Mouse (Mus musculus) midbrain, embryonic 16.5 days (tissue): Measurements from ENCODE around the gene Snupn. TPM values are rescaled to one million over a fixed set of nuclear protein-coding genes. Genes with fewer than 3 reads are reported as not detected.
A peak's percentile ranks its signal among the peaks of the same experiment; 100 is the strongest.
"Not testable (repeated sequence)": the region's sequence is repeated elsewhere in the genome, so short reads cannot be mapped to it uniquely, and the experiment has no call there.

ENCODE experiments used
- ATAC-seq: fragments of 200-750 bp; cut with Nextera tagmentation; 2 replicates; pipeline ENCODE4 v1.8.0; 2017; ENCODE audit warnings: moderate TSS enrichment
- H3K27ac ChIP-seq: fragments of 300-500 bp; sonication (generic); 2 replicates; pipeline ENCODE4 v1.5.1; 2014; ENCODE audit warnings: mild to moderate bottlenecking, low read length, mixed read lengths
- H3K27me3 ChIP-seq: fragments of 300-500 bp; sonication (generic); 2 replicates; pipeline ENCODE4 v1.6.1; 2014; ENCODE audit warnings: low read depth, low read length, mixed read lengths; ENCODE audit not compliant: control insufficient read depth, insufficient read depth
- H3K36me3 ChIP-seq: fragments of 300-500 bp; sonication (generic); 2 replicates; pipeline ENCODE4 v1.6.1; 2014; ENCODE audit warnings: mild to moderate bottlenecking, low read length, moderate library complexity, mixed read lengths; ENCODE audit not compliant: control insufficient read depth, insufficient read depth
- H3K4me1 ChIP-seq: fragments of 300-500 bp; sonication (generic); 2 replicates; pipeline ENCODE4 v1.6.1; 2014; ENCODE audit warnings: mild to moderate bottlenecking, low read length, mixed read lengths; ENCODE audit not compliant: control insufficient read depth, insufficient read depth
- H3K4me2 ChIP-seq: fragments of 300-500 bp; sonication (generic); 2 replicates; pipeline ENCODE4 v1.6.1; 2014; ENCODE audit warnings: mild to moderate bottlenecking, low read length, mixed read lengths
- H3K4me3 ChIP-seq: fragments of 300-500 bp; sonication (generic); 2 replicates; pipeline ENCODE4 v1.5.1; 2014; ENCODE audit warnings: low read depth, mild to moderate bottlenecking, low read length, moderate library complexity, mixed read lengths
- H3K9ac ChIP-seq: fragments of 300-500 bp; sonication (generic); 2 replicates; pipeline ENCODE4 v1.6.1; 2014; ENCODE audit warnings: low read depth, low read length, mixed read lengths
- H3K9me3 ChIP-seq: fragments of 300-500 bp; sonication (generic); replicated peaks from 2 replicates; pipeline ENCODE4 v1.6.1; 2014; ENCODE audit warnings: mild to moderate bottlenecking, low read length, mixed read lengths; ENCODE audit not compliant: control insufficient read depth, poor library complexity, severe bottlenecking
- WGBS: fragments of 180-500 bp; shearing (Covaris S2); extraction: QIAGEN DNeasy Blood & Tissue Kit; methylation state at CpG from one replicate; pipeline ENCODE4 v1.1.7; 2014; 5-methylcytosine and 5-hydroxymethylcytosine counted together
- polyA plus RNA-seq: library from polyadenylated mRNA; unstranded; fragments of >200 nt; fragmentation: Nextera tagmentation; extraction: Ambion mirVana; gene quantifications from 2 replicates; pipeline ENCODE4 v1.2.1, GENCODE M21; 2015

Snupn gene
- polyA plus RNA-seq, 1 experiment from 2014 or later = 32.0 TPM

GRCm38 (mm10) chr9:56980186-56980585, 29.5 kb downstream of the Snupn start:
- Histone ChIP-seq H3K36me3 (peaks cover 3% of the 10 kb centered on the region; the same call in 1 of the 2 replicates), H3K4me3 (no peak overlapping the region), H3K9ac (no peak overlapping the region), H3K27me3 (no peaks in the 10 kb centered on the region), H3K27ac (no peak overlapping the region), H3K4me2 (no peak overlapping the region), H3K9me3 (no peaks in the 10 kb centered on the region), H3K4me1 (no peaks in the 10 kb centered on the region)
- WGBS = 91% methylated on average over 6 of the region's 6 CpGs
- ATAC-seq = no peak

- Histone ChIP-seq H3K27me3 (no peaks in the 10 kb centered on the region), H3K4me2 (no peak overlapping the region), H3K27ac (no peak overlapping the region), H3K4me3 (no peak overlapping the region), H3K9me3 (no peaks in the 10 kb centered on the region), H3K9ac (no peak overlapping the region), H3K4me1 (no peaks in the 10 kb centered on the region), H3K36me3 (peaks cover 3% of the 10 kb centered on the region; the same call in 1 of the 2 replicates)
- WGBS = 90% methylated on average over 1 of the region's 1 CpGs
- no peak for ATAC-seq
Observed at GRCm38 (mm10) chr9:56981502-56981901, 30.8 kb downstream of the Snupn start.

GRCm38 (mm10) chr9:56994286-56995197, 43.9 kb downstream of the Snupn start, which contains the start of gene Ptpn9:
Gene Ptpn9 (plus strand): TSS chr9:56994923.
- Histone ChIP-seq H3K36me3 (no peaks in the 10 kb centered on the region), H3K4me3 (peak within 1 kb of the TSS; percentile 92), H3K27ac (peak within 1 kb of the TSS; percentile 92), H3K4me1 (peaks cover 18% of the 10 kb centered on the region), H3K4me2 (peak within 1 kb of the TSS; percentile 59), H3K27me3 (no peaks in the 10 kb centered on the region), H3K9ac (peak within 1 kb of the TSS; percentile 99), H3K9me3 (no peaks in the 10 kb centered on the region)
- 2% methylated on average over 62 of the region's 62 CpGs for WGBS
- ATAC-seq = peak; percentile 95

GRCm38 (mm10) chr9:56995198-56996027, 44.7 kb downstream of the Snupn start:
- H3K9me3 ChIP-seq = no peaks in the 10 kb centered on the region
- WGBS = under 1% methylated on average over 75 of the region's 80 CpGs
- peak overlapping the region; percentile 99 for H3K9ac ChIP-seq
- H3K27me3 ChIP-seq = no peaks in the 10 kb centered on the region
- ATAC-seq = peak; percentile 70
- peak overlapping the region; percentile 59 for H3K4me2 ChIP-seq
- H3K4me3 ChIP-seq = peak overlapping the region; percentile 92
- H3K36me3 ChIP-seq = no peaks in the 10 kb centered on the region
- H3K27ac ChIP-seq = peak overlapping the region; percentile 92
- H3K4me1 ChIP-seq = peaks cover 18% of the 10 kb centered on the region

GRCm38 (mm10) chr9:56996028-56996346, 45.3 kb downstream of the Snupn start:
- 0% methylated on average over 5 of the region's 5 CpGs for WGBS
- ATAC-seq = peak; percentile 36; the same call in 1 of the 2 replicates
- no peaks in the 10 kb centered on the region for H3K36me3 ChIP-seq

GRCm38 (mm10) chr9:56997206-56997605, 46.5 kb downstream of the Snupn start:
- peak overlapping the region; percentile 59; the same call in 1 of the 2 replicates for H3K4me2 ChIP-seq
- not testable (repeated sequence) for H3K27me3 ChIP-seq, H3K36me3 ChIP-seq, H3K27ac ChIP-seq, H3K9ac ChIP-seq, ATAC-seq, H3K4me3 ChIP-seq, H3K9me3 ChIP-seq
- H3K4me1 ChIP-seq = peaks cover 18% of the 10 kb centered on the region
- WGBS = 84% methylated on average over 1 of the region's 1 CpGs

More at GRCm38 (mm10) chr9:56996028-56996346, 45.3 kb downstream of the Snupn start:
- H3K4me1 ChIP-seq = peaks cover 18% of the 10 kb centered on the region
- H3K9me3 ChIP-seq = no peaks in the 10 kb centered on the region
- H3K4me2 ChIP-seq = peak overlapping the region; percentile 59
- peak overlapping the region; percentile 92 for H3K27ac ChIP-seq
- peak overlapping the region; percentile 92 for H3K4me3 ChIP-seq
- peak overlapping the region; percentile 99 for H3K9ac ChIP-seq
- no peaks in the 10 kb centered on the region for H3K27me3 ChIP-seq

GRCm38 (mm10) chr9:57003011-57003410, 52.3 kb downstream of the Snupn start:
- no peaks in the 10 kb centered on the region for H3K27me3 ChIP-seq
- H3K36me3 ChIP-seq = 0 out of 2 replicates have a peak, but pooled peaks cover 2% of the 10 kb centered on the region
- 84% methylated on average over 4 of the region's 4 CpGs for WGBS
- H3K4me2 ChIP-seq = no peak overlapping the region
- H3K9ac ChIP-seq = no peak overlapping the region
- H3K27ac ChIP-seq = no peak overlapping the region
- H3K9me3 ChIP-seq = no peaks in the 10 kb centered on the region
- no peak for ATAC-seq
- H3K4me1 ChIP-seq = peaks cover 6% of the 10 kb centered on the region
- no peak overlapping the region for H3K4me3 ChIP-seq

GRCm38 (mm10) chr9:57012393-57012792, 61.7 kb downstream of the Snupn start:
- no peak overlapping the region for H3K4me2 ChIP-seq
- H3K9ac ChIP-seq = no peak overlapping the region
- H3K4me3 ChIP-seq = no peak overlapping the region
- H3K9me3 ChIP-seq = no peaks in the 10 kb centered on the region
- WGBS = 81% methylated on average over 1 of the region's 1 CpGs
- H3K27me3 ChIP-seq = no peaks in the 10 kb centered on the region
- peaks cover 9% of the 10 kb centered on the region for H3K36me3 ChIP-seq
- no peaks in the 10 kb centered on the region for H3K4me1 ChIP-seq
- H3K27ac ChIP-seq = no peak overlapping the region
- ATAC-seq = no peak
